Mouse (Mus musculus) intestine, embryonic 14.5 days (tissue): ENCODE data around the gene Jarid2. TPM values are rescaled to one million over a fixed set of nuclear protein-coding genes. Genes with fewer than 3 reads are reported as not detected.
A peak's percentile ranks its signal among the peaks of the same experiment; 100 is the strongest.

Source experiments
- ATAC-seq: fragments of 200-750 bp; cut with Nextera tagmentation; replicated peaks from 2 replicates; pipeline ENCODE4 v1.8.0; 2017; ENCODE audit warnings: low read depth, moderate number of reproducible peaks, moderate TSS enrichment, moderate library complexity; ENCODE audit not compliant: low FRiP score, low TSS enrichment
- DNase-seq: peaks from one replicate; pipeline ENCODE4 v3.0.0-alpha.2; 2018; ENCODE audit warnings: low spot score
- H3K27ac ChIP-seq: fragments of 300-500 bp; sonication (generic); 2 replicates; pipeline ENCODE4 v1.5.1; 2014; ENCODE audit warnings: low read depth, mild to moderate bottlenecking, control low read depth
- H3K27me3 ChIP-seq: fragments of 300-500 bp; sonication (generic); replicated peaks from 2 replicates; pipeline ENCODE4 v1.6.1; 2014; ENCODE audit warnings: low read length, control low read depth; ENCODE audit not compliant: control insufficient read depth, insufficient read depth
- H3K36me3 ChIP-seq: fragments of 300-500 bp; sonication (generic); 2 replicates; pipeline ENCODE4 v1.6.1; 2014; ENCODE audit warnings: low read length, control low read depth; ENCODE audit not compliant: control insufficient read depth, insufficient read depth
- H3K4me1 ChIP-seq: fragments of 300-500 bp; sonication (generic); replicated peaks from 2 replicates; pipeline ENCODE4 v1.6.1; 2014; ENCODE audit warnings: low read length, control low read depth, mixed read lengths; ENCODE audit not compliant: control insufficient read depth, insufficient read depth
- H3K4me2 ChIP-seq: fragments of 300-500 bp; sonication (generic); 2 replicates; pipeline ENCODE4 v1.6.1; 2014; ENCODE audit warnings: low read length
- H3K4me3 ChIP-seq: fragments of 300-500 bp; sonication (generic); 2 replicates; pipeline ENCODE4 v1.5.1; 2014; ENCODE audit warnings: low read depth, low read length, control low read depth, mixed read lengths
- H3K9ac ChIP-seq: fragments of 300-500 bp; sonication (generic); 2 replicates; pipeline ENCODE4 v1.6.1; 2014; ENCODE audit warnings: mild to moderate bottlenecking, low read length
- H3K9me3 ChIP-seq: fragments of 300-500 bp; sonication (generic); 2 replicates; pipeline ENCODE4 v1.6.1; 2016; ENCODE audit warnings: low read length, control low read depth; ENCODE audit not compliant: control insufficient read depth
- WGBS: fragments of 180-500 bp; shearing (Covaris S2); extraction: QIAGEN DNeasy Blood & Tissue Kit; methylation state at CpG from one replicate; pipeline ENCODE4 v1.1.7; 2014; 5-methylcytosine and 5-hydroxymethylcytosine counted together
- polyA plus RNA-seq: library from polyadenylated mRNA; unstranded; fragments of >200 nt; fragmentation: Nextera tagmentation; extraction: Ambion mirVana; gene quantifications from 2 replicates; pipeline ENCODE4 v1.2.1, GENCODE M21; 2014

Jarid2 gene
- polyA plus RNA-seq, 1 experiment from 2014 or later = 20.3 TPM

GRCm38 (mm10) chr13:44822578-44822977, 93.3 kb downstream of the Jarid2 start:
- ATAC-seq = no peak
- H3K9me3 ChIP-seq = no peaks in the 10 kb centered on the region

GRCm38 (mm10) chr13:44828903-44829302, 99.6 kb downstream of the Jarid2 start:
- Histone ChIP-seq H3K9ac (no peak overlapping the region), H3K4me3 (no peak overlapping the region), H3K27ac (no peak overlapping the region), H3K4me2 (no peak overlapping the region), H3K27me3 (no peaks in the 10 kb centered on the region), H3K36me3 (no peaks in the 10 kb centered on the region; the same call in 1 of the 2 replicates), H3K9me3 (no peaks in the 10 kb centered on the region), H3K4me1 (no peaks in the 10 kb centered on the region)
- WGBS = 89% methylated on average over 5 of the region's 5 CpGs
- DNase-seq = no peak
- ATAC-seq = no peak

More at GRCm38 (mm10) chr13:44822578-44822977, 93.3 kb downstream of the Jarid2 start:
- no peak overlapping the region for H3K27ac ChIP-seq
- no peaks in the 10 kb centered on the region for H3K27me3 ChIP-seq
- no peak overlapping the region for H3K9ac ChIP-seq
- DNase-seq = no peak
- H3K4me2 ChIP-seq = no peak overlapping the region
- H3K36me3 ChIP-seq = no peaks in the 10 kb centered on the region; the same call in 1 of the 2 replicates
- H3K4me1 ChIP-seq = peaks cover 13% of the 10 kb centered on the region
- H3K4me3 ChIP-seq = no peak overlapping the region

GRCm38 (mm10) chr13:44832104-44832503, 102.8 kb downstream of the Jarid2 start:
- ATAC-seq (no peak), DNase-seq (no peak)
- Histone ChIP-seq H3K4me1 (no peaks in the 10 kb centered on the region), H3K4me3 (no peak overlapping the region), H3K27ac (no peak overlapping the region), H3K4me2 (no peak overlapping the region), H3K36me3 (no peaks in the 10 kb centered on the region), H3K9me3 (no peaks in the 10 kb centered on the region), H3K27me3 (no peaks in the 10 kb centered on the region), H3K9ac (no peak overlapping the region)
- WGBS = 81% methylated on average over 2 of the region's 2 CpGs

- no peak for ATAC-seq
Measured at GRCm38 (mm10) chr13:44832866-44833265, 103.6 kb downstream of the Jarid2 start.

GRCm38 (mm10) chr13:44833353-44833752, 104.1 kb downstream of the Jarid2 start:
- WGBS = 65% methylated on average over 3 of the region's 3 CpGs
- Histone ChIP-seq H3K9ac (no peak overlapping the region), H3K4me2 (no peak overlapping the region), H3K4me1 (no peaks in the 10 kb centered on the region), H3K36me3 (no peaks in the 10 kb centered on the region), H3K4me3 (no peak overlapping the region), H3K27me3 (no peaks in the 10 kb centered on the region), H3K9me3 (no peaks in the 10 kb centered on the region), H3K27ac (no peak overlapping the region)
- DNase-seq (no peak), ATAC-seq (no peak)

More at GRCm38 (mm10) chr13:44832866-44833265, 103.6 kb downstream of the Jarid2 start:
- Histone ChIP-seq H3K9ac (no peak overlapping the region), H3K27ac (no peak overlapping the region), H3K4me3 (no peak overlapping the region), H3K27me3 (no peaks in the 10 kb centered on the region), H3K4me1 (no peaks in the 10 kb centered on the region), H3K9me3 (no peaks in the 10 kb centered on the region), H3K36me3 (no peaks in the 10 kb centered on the region), H3K4me2 (no peak overlapping the region)
- no peak for DNase-seq
- WGBS = 89% methylated on average over 4 of the region's 4 CpGs

GRCm38 (mm10) chr13:44837445-44837844, 108.2 kb downstream of the Jarid2 start:
- H3K36me3 ChIP-seq = no peaks in the 10 kb centered on the region
- H3K4me3 ChIP-seq = no peak overlapping the region
- peaks cover 10% of the 10 kb centered on the region for H3K4me1 ChIP-seq
- H3K9ac ChIP-seq = no peak overlapping the region
- no peak overlapping the region for H3K4me2 ChIP-seq
- WGBS = 82% methylated on average over 6 of the region's 6 CpGs
- no peak for DNase-seq
- no peak for ATAC-seq
- no peaks in the 10 kb centered on the region for H3K9me3 ChIP-seq
- H3K27ac ChIP-seq = no peak overlapping the region
- no peaks in the 10 kb centered on the region for H3K27me3 ChIP-seq

- 0 out of 2 replicates have a peak overlapping the region, but pooled peaks have one; percentile 10 for H3K9ac ChIP-seq
- H3K4me3 ChIP-seq = peak overlapping the region; percentile 31
- H3K4me2 ChIP-seq = peak overlapping the region; percentile 64
- no peaks in the 10 kb centered on the region for H3K27me3 ChIP-seq
- peak; percentile 82 for DNase-seq
- 6% methylated on average over 20 of the region's 20 CpGs for WGBS
- H3K4me1 ChIP-seq = peaks cover 10% of the 10 kb centered on the region
- H3K36me3 ChIP-seq = no peaks in the 10 kb centered on the region
- peak; percentile 85 for ATAC-seq
- no peaks in the 10 kb centered on the region for H3K9me3 ChIP-seq
- H3K27ac ChIP-seq = peak overlapping the region; percentile 69
Measured at GRCm38 (mm10) chr13:44839866-44840835, 110.9 kb downstream of the Jarid2 start.

GRCm38 (mm10) chr13:44851426-44851825, 122.2 kb downstream of the Jarid2 start:
- Histone ChIP-seq H3K36me3 (0 out of 2 replicates have a peak, but pooled peaks cover 6% of the 10 kb centered on the region), H3K9me3 (no peaks in the 10 kb centered on the region), H3K27me3 (no peaks in the 10 kb centered on the region), H3K9ac (no peak overlapping the region), H3K4me2 (no peak overlapping the region), H3K4me3 (no peak overlapping the region), H3K27ac (no peak overlapping the region), H3K4me1 (no peaks in the 10 kb centered on the region)
- 87% methylated on average over 2 of the region's 2 CpGs for WGBS
- DNase-seq (no peak), ATAC-seq (no peak)
